Mouse (Mus musculus): ENCODE data around the gene Sdc3. TPM values are rescaled to one million over a fixed set of nuclear protein-coding genes. Genes with fewer than 3 reads are reported as not detected.
A peak's percentile ranks its signal among the peaks of the same experiment; 100 is the strongest.

Sdc3 gene
- polyA plus RNA-seq, 1 experiment, result 113 TPM

- H3K4me1 ChIP-seq (ENCODE audit: control insufficient read depth, insufficient read depth, low read length), result peaks cover 12% of the 10 kb centered on the region
- DNase-seq, result no peak
- H3K4me3 ChIP-seq (replicated peaks; ENCODE audit: extremely low read depth, low read depth, low read length), result no peak overlapping the region
- TF ChIP-seq CTCF (IDR thresholded peaks at IDR 0.05; ENCODE audit: insufficient read depth, low read length) (no peak), POLR2A (IDR thresholded peaks at IDR 0.05; ENCODE audit: borderline replicate concordance, extremely low read depth, low read depth, low read length) (no peak; the same call in 1 of the 2 replicates)
- WGBS, result 21% methylated on average over 11 of the region's 11 CpGs
Measured at GRCm38 (mm10) chr4:130838585-130838984, 46.2 kb downstream of the Sdc3 start.

- DNase-seq, result no peak
- TF ChIP-seq CTCF (IDR thresholded peaks at IDR 0.05; ENCODE audit: insufficient read depth, low read length) (no peak), POLR2A (IDR thresholded peaks at IDR 0.05; ENCODE audit: borderline replicate concordance, extremely low read depth, low read depth, low read length) (peak; percentile 60; the same call in 1 of the 2 replicates)
- Histone ChIP-seq H3K4me3 (replicated peaks; ENCODE audit: extremely low read depth, low read depth, low read length) (no peak overlapping the region), H3K4me1 (ENCODE audit: control insufficient read depth, insufficient read depth, low read length) (peaks cover 12% of the 10 kb centered on the region)
- WGBS, result 19% methylated on average over 8 of the region's 8 CpGs
Measured at GRCm38 (mm10) chr4:130841107-130841840, 48.9 kb downstream of the Sdc3 start.

GRCm38 (mm10) chr4:130848814-130849213, 56.5 kb downstream of the Sdc3 start:
- Histone ChIP-seq H3K4me3 (replicated peaks; ENCODE audit: extremely low read depth, low read depth, low read length) (no peak overlapping the region), H3K4me1 (ENCODE audit: control insufficient read depth, insufficient read depth, low read length) (no peaks in the 10 kb centered on the region)
- no peak for DNase-seq
- TF ChIP-seq POLR2A (IDR thresholded peaks at IDR 0.05; ENCODE audit: borderline replicate concordance, extremely low read depth, low read depth, low read length) (no peak), CTCF (IDR thresholded peaks at IDR 0.05; ENCODE audit: insufficient read depth, low read length) (no peak)
- WGBS, result 84% methylated on average over 14 of the region's 14 CpGs

GRCm38 (mm10) chr4:130857661-130858060, 65.3 kb downstream of the Sdc3 start:
- peak; percentile 32; the same call in 1 of the 2 replicates for TF ChIP-seq CTCF (IDR thresholded peaks at IDR 0.05; ENCODE audit: insufficient read depth, low read length)
- TF ChIP-seq POLR2A (IDR thresholded peaks at IDR 0.05; ENCODE audit: borderline replicate concordance, extremely low read depth, low read depth, low read length), result no peak
- 55% methylated on average over 8 of the region's 8 CpGs for WGBS
- H3K4me3 ChIP-seq (replicated peaks; ENCODE audit: extremely low read depth, low read depth, low read length), result no peak overlapping the region
- H3K4me1 ChIP-seq (ENCODE audit: control insufficient read depth, insufficient read depth, low read length), result no peaks in the 10 kb centered on the region
- no peak for DNase-seq

GRCm38 (mm10) chr4:130858880-130859279, 66.5 kb downstream of the Sdc3 start:
- H3K4me1 ChIP-seq (ENCODE audit: control insufficient read depth, insufficient read depth, low read length), result no peaks in the 10 kb centered on the region
- TF ChIP-seq CTCF (IDR thresholded peaks at IDR 0.05; ENCODE audit: insufficient read depth, low read length), result no peak
- TF ChIP-seq POLR2A (IDR thresholded peaks at IDR 0.05; ENCODE audit: borderline replicate concordance, extremely low read depth, low read depth, low read length), result no peak
- 95% methylated on average over 7 of the region's 7 CpGs for WGBS
- DNase-seq, result no peak
- no peak overlapping the region for H3K4me3 ChIP-seq (replicated peaks; ENCODE audit: extremely low read depth, low read depth, low read length)

- WGBS, result 57% methylated on average over 8 of the region's 8 CpGs
- no peak overlapping the region for H3K4me3 ChIP-seq (replicated peaks; ENCODE audit: extremely low read depth, low read depth, low read length)
Measured at GRCm38 (mm10) chr4:130859467-130859866, 67.1 kb downstream of the Sdc3 start.

GRCm38 (mm10) chr4:130860902-130861652, 68.7 kb downstream of the Sdc3 start:
- no peak for TF ChIP-seq POLR2A (IDR thresholded peaks at IDR 0.05; ENCODE audit: borderline replicate concordance, extremely low read depth, low read depth, low read length)
- TF ChIP-seq CTCF (IDR thresholded peaks at IDR 0.05; ENCODE audit: insufficient read depth, low read length), result no peak
- Histone ChIP-seq H3K4me1 (ENCODE audit: control insufficient read depth, insufficient read depth, low read length) (no peaks in the 10 kb centered on the region), H3K4me3 (replicated peaks; ENCODE audit: extremely low read depth, low read depth, low read length) (no peak overlapping the region)
- 50% methylated on average over 15 of the region's 15 CpGs for WGBS
- no peak for DNase-seq

More at GRCm38 (mm10) chr4:130859467-130859866, 67.1 kb downstream of the Sdc3 start:
- DNase-seq, result no peak
- no peaks in the 10 kb centered on the region for H3K4me1 ChIP-seq (ENCODE audit: control insufficient read depth, insufficient read depth, low read length)
- no peak for TF ChIP-seq POLR2A (IDR thresholded peaks at IDR 0.05; ENCODE audit: borderline replicate concordance, extremely low read depth, low read depth, low read length)
- no peak for TF ChIP-seq CTCF (IDR thresholded peaks at IDR 0.05; ENCODE audit: insufficient read depth, low read length)

GRCm38 (mm10) chr4:130861653-130862208, 69.4 kb downstream of the Sdc3 start:
- TF ChIP-seq CTCF (IDR thresholded peaks at IDR 0.05; ENCODE audit: insufficient read depth, low read length), result no peak
- no peak for TF ChIP-seq POLR2A (IDR thresholded peaks at IDR 0.05; ENCODE audit: borderline replicate concordance, extremely low read depth, low read depth, low read length)
- Histone ChIP-seq H3K4me1 (ENCODE audit: control insufficient read depth, insufficient read depth, low read length) (no peaks in the 10 kb centered on the region), H3K4me3 (replicated peaks; ENCODE audit: extremely low read depth, low read depth, low read length) (no peak overlapping the region)
- peak; percentile 28 for DNase-seq
- 2% methylated on average over 30 of the region's 30 CpGs for WGBS

GRCm38 (mm10) chr4:130862538-130862937, 70.2 kb downstream of the Sdc3 start:
- no peak for TF ChIP-seq CTCF (IDR thresholded peaks at IDR 0.05; ENCODE audit: insufficient read depth, low read length)
- no peak for TF ChIP-seq POLR2A (IDR thresholded peaks at IDR 0.05; ENCODE audit: borderline replicate concordance, extremely low read depth, low read depth, low read length)
- 67% methylated on average over 5 of the region's 5 CpGs for WGBS
- no peaks in the 10 kb centered on the region for H3K4me1 ChIP-seq (ENCODE audit: control insufficient read depth, insufficient read depth, low read length)
- no peak overlapping the region for H3K4me3 ChIP-seq (replicated peaks; ENCODE audit: extremely low read depth, low read depth, low read length)
- no peak for DNase-seq

All from lung, adult 2 months (tissue).